8 mouse cellular contexts compared by ENCODE assay signal in the genomic region with DNA sequence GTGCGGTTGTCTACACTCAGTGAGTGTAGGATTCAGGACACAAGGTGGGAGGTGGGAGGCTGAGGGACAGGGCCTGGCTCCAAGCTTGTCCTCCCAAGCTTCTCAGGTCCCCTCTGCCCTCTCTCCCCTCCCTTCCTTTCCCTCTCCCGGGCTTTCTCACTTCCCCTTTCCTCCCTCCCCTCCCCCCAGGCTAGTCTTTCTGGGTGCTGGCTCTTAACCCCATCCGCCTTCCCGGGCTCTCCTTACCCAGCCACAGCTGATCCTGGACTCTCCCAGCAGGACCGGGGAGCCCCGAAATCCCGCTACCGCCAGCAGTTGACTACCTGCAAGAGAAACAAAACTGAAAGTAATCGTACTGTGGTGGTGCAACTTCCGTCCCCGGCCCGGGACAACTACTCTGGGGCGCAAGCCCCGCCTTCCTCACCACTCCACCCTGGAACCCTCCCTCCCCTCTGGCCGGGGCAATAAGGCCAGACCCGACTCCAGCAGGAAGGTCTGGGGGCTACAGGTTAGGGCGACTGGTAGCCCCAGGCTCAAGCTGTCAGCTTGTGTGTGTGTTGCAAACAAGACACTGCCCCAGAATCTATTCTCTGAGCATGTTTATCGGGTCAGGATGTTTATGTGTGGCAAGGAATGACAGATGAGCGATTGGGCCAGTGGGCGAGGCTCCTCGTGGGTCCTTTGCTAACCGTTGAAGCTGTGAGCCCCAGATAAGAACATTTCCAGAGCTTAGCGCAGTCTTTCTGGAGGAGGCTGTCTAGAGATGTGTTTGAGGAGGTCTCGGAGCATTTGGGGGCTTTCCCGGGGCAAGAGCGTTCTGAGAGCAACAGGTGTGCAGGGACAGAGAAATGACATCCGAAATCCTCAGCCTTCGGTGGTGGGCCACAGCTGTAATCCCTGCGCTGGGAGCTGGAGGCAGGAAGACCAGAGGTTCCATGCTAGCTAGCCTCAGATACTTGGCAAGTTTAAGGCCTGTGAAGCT. TPM values are rescaled to one million over a fixed set of nuclear protein-coding genes. Genes with fewer than 3 reads are reported as not detected.
DNase-seq lines count a peak whose midpoint lies in the region; ATAC-seq and TF ChIP-seq lines count a peak whose summit lies in the region.

A gene (minus strand): TSS at position 344 of the 982 bp plus-strand sequence.

- H3K4me1 ChIP-seq in ES-E14 (ENCODE audit: control insufficient read depth in 2 of 2, insufficient read depth in 2 of 2, low read length in 2 of 2, poor library complexity in 1 of 2), result peaks cover 0 to 20% of the 10 kb centered on the region in 2 experiments; a peak in 2 of 4 replicates
- peaks cover 9% of the 10 kb centered on the region for H3K4me1 ChIP-seq in brown adipose tissue, adult 24 weeks (ENCODE audit: control insufficient read depth, insufficient read depth, insufficient read length, low read length)
- peaks cover 10% of the 10 kb centered on the region; the same call in 1 of the 2 replicates for H3K4me1 ChIP-seq in hindbrain, embryonic 15.5 days (replicated peaks)
- peaks cover 7% of the 10 kb centered on the region; the same call in 1 of the 2 replicates for H3K4me1 ChIP-seq in liver, adult 2 months (ENCODE audit: control insufficient read depth, insufficient read depth, low read length)
- H3K4me1 ChIP-seq in midbrain, postnatal 0 days (ENCODE audit: insufficient read depth, low read length), result 0 out of 2 replicates have a peak, but pooled peaks cover 4% of the 10 kb centered on the region
- peaks cover 14% of the 10 kb centered on the region for H3K4me1 ChIP-seq in stomach, embryonic 16.5 days (ENCODE audit: control insufficient read depth, insufficient read depth, low read length)

- H3K27me3 ChIP-seq in hindbrain, embryonic 15.5 days, result no peaks in the 10 kb centered on the region
- H3K27me3 ChIP-seq in liver, adult 2 months (ENCODE audit: control insufficient read depth, insufficient read depth, low read length), result no peaks in the 10 kb centered on the region
- no peaks in the 10 kb centered on the region for H3K27me3 ChIP-seq in midbrain, postnatal 0 days (ENCODE audit: insufficient read depth, low read length)
- no peaks in the 10 kb centered on the region for H3K27me3 ChIP-seq in stomach, embryonic 16.5 days (ENCODE audit: control insufficient read depth, insufficient read depth, low read length)

- intact Hi-C loops in gastrocnemius, adult 2 months (cut with DNase I), result no loop called here

- peak; percentile 48; the same call in 1 of the 2 replicates for ATAC-seq in hindbrain, embryonic 15.5 days (ENCODE audit: low FRiP score, low read depth)
- ATAC-seq in midbrain, postnatal 0 days (ENCODE audit: low FRiP score), result no peak
- peak; percentile 85 for ATAC-seq in stomach, embryonic 16.5 days (ENCODE audit: insufficient read depth, low FRiP score)

- H3K9me3 ChIP-seq in ES-E14 (ENCODE audit: control insufficient read depth, insufficient read depth, low read depth, low read length), result no peaks in the 10 kb centered on the region
- no peaks in the 10 kb centered on the region for H3K9me3 ChIP-seq in hindbrain, embryonic 15.5 days
- no peaks in the 10 kb centered on the region for H3K9me3 ChIP-seq in midbrain, postnatal 0 days (ENCODE audit: low read length)
- 0 out of 2 replicates have a peak, but pooled peaks cover 2% of the 10 kb centered on the region for H3K9me3 ChIP-seq in stomach, embryonic 16.5 days (replicated peaks; ENCODE audit: control insufficient read depth, low read length)

- TF ChIP-seq POLR2A in liver, adult 2 months (IDR thresholded peaks at IDR 0.05; ENCODE audit: extremely low read depth, insufficient read depth, low read length), result 0 out of 2 replicates have a peak, but pooled peaks have one; percentile 29

- no peak for TF ChIP-seq CTCF in gastrocnemius, adult 2 months (IDR thresholded peaks at IDR 0.05)
- 0 out of 2 replicates have a peak, but pooled peaks have one; percentile 12 for TF ChIP-seq CTCF in liver, adult 2 months (IDR thresholded peaks at IDR 0.05; ENCODE audit: low read depth, low read length)
- no peak for TF ChIP-seq CTCF in midbrain, postnatal 0 days (IDR thresholded peaks at IDR 0.05)

- H3K27ac ChIP-seq in ES-E14 (ENCODE audit: insufficient read depth, low read depth, low read length, poor library complexity, severe bottlenecking), result peak within 1 kb of the TSS; percentile 65; the same call in 1 of the 2 replicates
- peak within 1 kb of the TSS; percentile 91 for H3K27ac ChIP-seq in brown adipose tissue, adult 24 weeks (replicated peaks; ENCODE audit: low read depth, low read length)
- peak within 1 kb of the TSS; percentile 89 for H3K27ac ChIP-seq in gastrocnemius, adult 2 months
- no peak within 1 kb of the TSS for H3K27ac ChIP-seq in hindbrain, embryonic 15.5 days (replicated peaks)
- peak within 1 kb of the TSS; percentile 87 for H3K27ac ChIP-seq in liver, adult 2 months (replicated peaks; ENCODE audit: insufficient read depth, low read depth, low read length)
- no peak within 1 kb of the TSS for H3K27ac ChIP-seq in midbrain, postnatal 0 days (ENCODE audit: low read depth, low read length)
- H3K27ac ChIP-seq in stomach, embryonic 16.5 days (ENCODE audit: low read length), result peak within 1 kb of the TSS; percentile 63

- peak within 1 kb of the TSS; percentile 75 for H3K9ac ChIP-seq in ES-E14 (ENCODE audit: insufficient read depth, low read depth, low read length, poor library complexity, severe bottlenecking)
- H3K9ac ChIP-seq in hindbrain, embryonic 15.5 days, result peak within 1 kb of the TSS; percentile 36; the same call in 1 of the 2 replicates
- H3K9ac ChIP-seq in liver, adult 2 months (ENCODE audit: low read depth, low read length), result peak within 1 kb of the TSS; percentile 84
- H3K9ac ChIP-seq in midbrain, postnatal 0 days (replicated peaks; ENCODE audit: low read length, poor library complexity, severe bottlenecking), result peak within 1 kb of the TSS; percentile 50
- peak within 1 kb of the TSS; percentile 84 for H3K9ac ChIP-seq in stomach, embryonic 16.5 days (ENCODE audit: low read length)

- peak within 1 kb of the TSS; percentile 59 to 70 for H3K4me3 ChIP-seq in ES-E14 (ENCODE audit: insufficient read depth in 1 of 2, low read depth in 1 of 2, low read length in 2 of 2, poor library complexity in 1 of 2, severe bottlenecking in 1 of 2)
- peak within 1 kb of the TSS; percentile 89 for H3K4me3 ChIP-seq in brown adipose tissue, adult 24 weeks (ENCODE audit: insufficient read depth, low read depth, low read length)
- peak within 1 kb of the TSS; percentile 93 for H3K4me3 ChIP-seq in gastrocnemius, adult 2 months
- peak within 1 kb of the TSS; percentile 39 for H3K4me3 ChIP-seq in hindbrain, embryonic 15.5 days
- peak within 1 kb of the TSS; percentile 88 for H3K4me3 ChIP-seq in liver, adult 2 months (ENCODE audit: insufficient read depth, low read depth, low read length)
- peak within 1 kb of the TSS; percentile 32 for H3K4me3 ChIP-seq in midbrain, postnatal 0 days (ENCODE audit: low read depth, low read length)
- H3K4me3 ChIP-seq in stomach, embryonic 16.5 days (replicated peaks; ENCODE audit: low read length), result peak within 1 kb of the TSS; percentile 71

- peak within 1 kb of the TSS; percentile 58 for H3K4me2 ChIP-seq in hindbrain, embryonic 15.5 days
- peak within 1 kb of the TSS; percentile 51 for H3K4me2 ChIP-seq in midbrain, postnatal 0 days (ENCODE audit: low read depth, low read length, poor library complexity, severe bottlenecking)
- peak within 1 kb of the TSS; percentile 64 for H3K4me2 ChIP-seq in stomach, embryonic 16.5 days (ENCODE audit: low read depth, low read length)

- 15% methylated on average over 28 of the region's 29 CpGs for WGBS in hindbrain, embryonic 15.5 days
- 10% methylated on average over 29 of the region's 29 CpGs for WGBS in liver, adult 2 months
- WGBS in midbrain, postnatal 0 days, result 13% methylated on average over 29 of the region's 29 CpGs
- 3% methylated on average over 29 of the region's 29 CpGs for WGBS in stomach, embryonic 16.5 days

- H3K36me3 ChIP-seq in ES-E14 (ENCODE audit: control insufficient read depth, insufficient read depth, low read length, poor library complexity, severe bottlenecking), result no peaks in the 10 kb centered on the region; the same call in 1 of the 2 replicates
- no peaks in the 10 kb centered on the region for H3K36me3 ChIP-seq in hindbrain, embryonic 15.5 days
- H3K36me3 ChIP-seq in liver, adult 2 months (ENCODE audit: control insufficient read depth, insufficient read depth, low read length), result peaks cover 2% of the 10 kb centered on the region; the same call in 1 of the 2 replicates
- H3K36me3 ChIP-seq in midbrain, postnatal 0 days (ENCODE audit: insufficient read depth, low read length), result no peaks in the 10 kb centered on the region
- H3K36me3 ChIP-seq in stomach, embryonic 16.5 days (ENCODE audit: control insufficient read depth, insufficient read depth, low read length), result peaks cover 17% of the 10 kb centered on the region

- no peaks in the 10 kb centered on the region for H3K79me2 ChIP-seq in liver, adult 2 months (ENCODE audit: control insufficient read depth, insufficient read depth, low read length)

- DNase-seq in ES-E14 (ENCODE audit: low read depth, low spot score), result no peak
- peak; percentile 87 for DNase-seq in gastrocnemius, adult 2 months
- DNase-seq in liver, adult 2 months (ENCODE audit: extremely low read depth, low read depth, low spot score), result peak; percentile 79
- no peak for DNase-seq in midbrain, postnatal 0 days (ENCODE audit: low spot score)
- DNase-seq in cerebellum, postnatal 14 days, result no peak

- in situ Hi-C loops in ES-E14 (cut with MboI; ENCODE audit: low sequenced_read_pairs in 2 of 2, unreplicated experiment in 2 of 2), result loop anchor here in 1 of 2 experiments (10.0 kb wide), 1 partner anchor 191 kb away; no protein-coding TSS in a partner anchor

TF ChIP-seq in ES-E14, 5 proteins besides CTCF, POLR2A, EP300 and RAD21:
- TF ChIP-seq ZC3H11A (IDR thresholded peaks at IDR 0.05; ENCODE audit: borderline replicate concordance, low read depth, low read length), result no peak
- no peak for TF ChIP-seq ZNF384 (IDR thresholded peaks at IDR 0.05; ENCODE audit: low read depth, low read length)
- TF ChIP-seq MAFK (IDR thresholded peaks at IDR 0.05; ENCODE audit: insufficient read depth, low read depth, low read length), result no peak
- TF ChIP-seq HCFC1 (IDR thresholded peaks at IDR 0.05; ENCODE audit: borderline replicate concordance, insufficient read depth, low read length), result no peak
- TF ChIP-seq CHD2 (IDR thresholded peaks at IDR 0.05; ENCODE audit: low read depth, low read length), result no peak

RNA-seq across cellular contexts. Expression of the gene that starts here (rescaled TPM):
- total RNA-seq in ES-E14 (2012; rRNA removed), result 5.3 and 7.2 TPM in 2 replicates
- polyA plus RNA-seq in brown adipose tissue, adult 24 weeks (2012; ENCODE audit: insufficient read depth, insufficient read length, missing spikeins), result 9.8 and 11.1 TPM in 2 replicates
- 1 to 10 TPM; 7.5 to 9.3 TPM for total RNA-seq in gastrocnemius, adult 2 months (2021)
- polyA plus RNA-seq in hindbrain, embryonic 15.5 days (2015; fragmentation: Nextera tagmentation; extraction: Ambion mirVana), result 3.4 and 4.5 TPM in 2 replicates
- 9.3 and 11.2 TPM in 2 replicates for total RNA-seq in liver, adult 2 months (2014; rRNA removed)
- 4.3 and 5.7 TPM in 2 replicates for polyA plus RNA-seq in liver, adult 2 months (2012; rRNA removed)
- 3.7 and 5.4 TPM in 2 replicates for total RNA-seq in midbrain, postnatal 0 days (2014; rRNA removed)
- 1.2 and 1.4 TPM in 2 replicates for polyA plus RNA-seq in midbrain, postnatal 0 days (2015; fragmentation: Nextera tagmentation; extraction: Ambion mirVana)
- 8.1 and 9.3 TPM in 2 replicates for polyA plus RNA-seq in stomach, embryonic 16.5 days (2015; fragmentation: Nextera tagmentation; extraction: Ambion mirVana)

Comparison
In these comparisons a context has a peak if more than half of its experiments do, and no peak if none do; other contexts are left out.
1. DNase-seq: peak in gastrocnemius, adult 2 months (single experiment) and liver, adult 2 months (single experiment); none in ES-E14 (single experiment), midbrain, postnatal 0 days (single experiment) and cerebellum, postnatal 14 days (0 of 2).
2. H3K27ac ChIP-seq: peak in ES-E14 (single experiment), brown adipose tissue, adult 24 weeks (single experiment), gastrocnemius, adult 2 months (single experiment), liver, adult 2 months (single experiment) and stomach, embryonic 16.5 days (single experiment); none in hindbrain, embryonic 15.5 days (single experiment) and midbrain, postnatal 0 days (single experiment).
3. H3K4me3 ChIP-seq: peak in every context shown above with its lines; median percentile 93 in gastrocnemius, adult 2 months; 89 in brown adipose tissue, adult 24 weeks; 88 in liver, adult 2 months; 71 in stomach, embryonic 16.5 days; 64 in ES-E14; 39 in hindbrain, embryonic 15.5 days; 32 in midbrain, postnatal 0 days.
4. Peak in every context shown above with its lines, with median percentiles within 50 percentile points of each other: H3K9ac ChIP-seq and H3K4me2 ChIP-seq.